Mouse (Mus musculus): ENCODE results near the gene Prickle2. TPM values are rescaled to one million over a fixed set of nuclear protein-coding genes. Genes with fewer than 3 reads are reported as not detected.

Prickle2 gene
- polyA plus RNA-seq, 1 experiment from 2014 or later = 0.35 TPM

DNA sequence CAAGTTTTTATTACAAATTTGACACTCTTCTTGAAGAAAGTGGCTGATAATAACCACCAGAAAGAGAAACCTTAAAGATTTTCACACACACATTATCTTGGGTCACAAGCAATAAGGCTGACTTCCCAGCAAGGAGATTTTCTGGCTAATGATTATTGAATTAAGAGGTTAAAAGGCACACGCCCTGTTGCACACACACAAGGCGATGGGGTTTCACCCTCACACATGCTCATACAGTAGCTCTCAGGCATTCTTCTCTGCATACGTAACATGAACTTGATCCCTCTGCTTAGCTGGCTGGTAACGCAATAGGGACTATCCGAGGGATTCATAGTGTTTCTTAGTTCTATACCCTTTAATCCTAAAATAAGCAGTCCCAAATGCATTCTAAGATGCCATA lies 18.6 kb downstream of the Prickle2 start:
- Histone ChIP-seq H3K9ac (ENCODE audit: low read depth, low read length) (no peak overlapping the region), H3K27me3 (ENCODE audit: control insufficient read depth, insufficient read depth, low read depth, low read length) (no peaks in the 10 kb centered on the region), H3K27ac (ENCODE audit: low read length) (no peak overlapping the region), H3K4me1 (ENCODE audit: control insufficient read depth, low read depth, low read length) (no peaks in the 10 kb centered on the region), H3K4me2 (ENCODE audit: low read depth, low read length) (no peak overlapping the region), H3K4me3 (ENCODE audit: low read depth, low read length) (no peak overlapping the region), H3K36me3 (ENCODE audit: control insufficient read depth, insufficient read depth) (no peaks in the 10 kb centered on the region), H3K9me3 (replicated peaks; ENCODE audit: control insufficient read depth, low read length) (no peaks in the 10 kb centered on the region)
- no peak for ATAC-seq (ENCODE audit: low read depth)
- WGBS (ENCODE audit: insufficient replicate concordance) = 75% methylated on average over 5 of the region's 5 CpGs

- no peak overlapping the region for H3K4me2 ChIP-seq (ENCODE audit: low read depth, low read length)
- 24% methylated on average over 8 of the region's 8 CpGs for WGBS (ENCODE audit: insufficient replicate concordance)
- H3K27me3 ChIP-seq (ENCODE audit: control insufficient read depth, insufficient read depth, low read depth, low read length) = no peaks in the 10 kb centered on the region
- H3K27ac ChIP-seq (ENCODE audit: low read length) = no peak overlapping the region
- no peaks in the 10 kb centered on the region for H3K36me3 ChIP-seq (ENCODE audit: control insufficient read depth, insufficient read depth)
- no peak for ATAC-seq (ENCODE audit: low read depth)
- H3K4me1 ChIP-seq (ENCODE audit: control insufficient read depth, low read depth, low read length) = no peaks in the 10 kb centered on the region
- H3K9me3 ChIP-seq (replicated peaks; ENCODE audit: control insufficient read depth, low read length) = no peaks in the 10 kb centered on the region
- H3K9ac ChIP-seq (ENCODE audit: low read depth, low read length) = no peak overlapping the region
- no peak overlapping the region for H3K4me3 ChIP-seq (ENCODE audit: low read depth, low read length)
Observed at GRCm38 (mm10) chr6:92674394-92674925, 31.5 kb downstream of the Prickle2 start.

DNA sequence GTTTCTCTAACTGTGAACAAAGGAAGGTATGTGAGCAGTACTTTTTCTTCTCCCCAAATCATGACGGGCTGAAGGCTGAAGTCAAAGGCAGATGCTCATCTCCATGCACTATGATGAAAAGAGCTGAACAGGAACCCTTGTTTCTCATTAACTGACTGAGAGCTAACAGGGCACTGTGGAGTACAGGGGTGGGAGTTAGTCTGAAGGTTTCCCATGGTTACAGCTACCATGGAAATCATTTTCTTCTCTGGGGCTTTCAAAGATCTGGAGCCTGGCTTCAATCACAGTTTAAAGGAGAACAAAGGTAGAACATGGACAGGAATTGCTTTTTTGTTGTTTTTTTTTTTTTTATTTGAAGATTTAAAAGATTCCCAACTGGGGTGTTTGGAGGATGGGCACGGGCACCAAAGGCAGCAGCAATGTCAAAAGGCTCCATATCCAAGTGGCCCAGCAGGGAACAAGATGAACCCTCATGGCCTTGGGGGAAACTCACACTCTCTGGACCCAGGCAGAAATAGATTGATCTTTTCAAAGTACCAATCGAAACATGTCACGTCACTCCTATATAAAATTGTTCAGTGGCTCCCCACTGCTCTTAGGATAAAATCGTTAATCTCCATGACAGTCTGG lies 35.3 kb downstream of the Prickle2 start:
- H3K9me3 ChIP-seq (replicated peaks; ENCODE audit: control insufficient read depth, low read length) = no peaks in the 10 kb centered on the region
- H3K36me3 ChIP-seq (ENCODE audit: control insufficient read depth, insufficient read depth) = no peaks in the 10 kb centered on the region
- no peaks in the 10 kb centered on the region for H3K27me3 ChIP-seq (ENCODE audit: control insufficient read depth, insufficient read depth, low read depth, low read length)
- H3K4me3 ChIP-seq (ENCODE audit: low read depth, low read length) = no peak overlapping the region
- no peak for ATAC-seq (ENCODE audit: low read depth)
- no peak overlapping the region for H3K27ac ChIP-seq (ENCODE audit: low read length)
- H3K4me2 ChIP-seq (ENCODE audit: low read depth, low read length) = no peak overlapping the region
- H3K9ac ChIP-seq (ENCODE audit: low read depth, low read length) = no peak overlapping the region
- WGBS (ENCODE audit: insufficient replicate concordance) = 68% methylated on average over 5 of the region's 5 CpGs
- H3K4me1 ChIP-seq (ENCODE audit: control insufficient read depth, low read depth, low read length) = no peaks in the 10 kb centered on the region

GRCm38 (mm10) chr6:92669623-92670022 lies 36.3 kb downstream of the Prickle2 start:
- Histone ChIP-seq H3K4me2 (ENCODE audit: low read depth, low read length) (no peak overlapping the region), H3K27me3 (ENCODE audit: control insufficient read depth, insufficient read depth, low read depth, low read length) (no peaks in the 10 kb centered on the region), H3K4me1 (ENCODE audit: control insufficient read depth, low read depth, low read length) (no peaks in the 10 kb centered on the region), H3K27ac (ENCODE audit: low read length) (no peak overlapping the region), H3K36me3 (ENCODE audit: control insufficient read depth, insufficient read depth) (no peaks in the 10 kb centered on the region), H3K9ac (ENCODE audit: low read depth, low read length) (no peak overlapping the region), H3K9me3 (replicated peaks; ENCODE audit: control insufficient read depth, low read length) (no peaks in the 10 kb centered on the region), H3K4me3 (ENCODE audit: low read depth, low read length) (no peak overlapping the region)
- no peak for ATAC-seq (ENCODE audit: low read depth)
- 67% methylated on average over 3 of the region's 3 CpGs for WGBS (ENCODE audit: insufficient replicate concordance)

GRCm38 (mm10) chr6:92667544-92667943 lies 38.4 kb downstream of the Prickle2 start:
- H3K36me3 ChIP-seq (ENCODE audit: control insufficient read depth, insufficient read depth) = no peaks in the 10 kb centered on the region
- WGBS (ENCODE audit: insufficient replicate concordance) = 71% methylated on average over 3 of the region's 3 CpGs
- no peak overlapping the region for H3K27ac ChIP-seq (ENCODE audit: low read length)
- H3K4me1 ChIP-seq (ENCODE audit: control insufficient read depth, low read depth, low read length) = no peaks in the 10 kb centered on the region
- H3K9me3 ChIP-seq (replicated peaks; ENCODE audit: control insufficient read depth, low read length) = no peaks in the 10 kb centered on the region
- H3K4me2 ChIP-seq (ENCODE audit: low read depth, low read length) = no peak overlapping the region
- no peak for ATAC-seq (ENCODE audit: low read depth)
- H3K4me3 ChIP-seq (ENCODE audit: low read depth, low read length) = no peak overlapping the region
- H3K27me3 ChIP-seq (ENCODE audit: control insufficient read depth, insufficient read depth, low read depth, low read length) = no peaks in the 10 kb centered on the region
- no peak overlapping the region for H3K9ac ChIP-seq (ENCODE audit: low read depth, low read length)

DNA sequence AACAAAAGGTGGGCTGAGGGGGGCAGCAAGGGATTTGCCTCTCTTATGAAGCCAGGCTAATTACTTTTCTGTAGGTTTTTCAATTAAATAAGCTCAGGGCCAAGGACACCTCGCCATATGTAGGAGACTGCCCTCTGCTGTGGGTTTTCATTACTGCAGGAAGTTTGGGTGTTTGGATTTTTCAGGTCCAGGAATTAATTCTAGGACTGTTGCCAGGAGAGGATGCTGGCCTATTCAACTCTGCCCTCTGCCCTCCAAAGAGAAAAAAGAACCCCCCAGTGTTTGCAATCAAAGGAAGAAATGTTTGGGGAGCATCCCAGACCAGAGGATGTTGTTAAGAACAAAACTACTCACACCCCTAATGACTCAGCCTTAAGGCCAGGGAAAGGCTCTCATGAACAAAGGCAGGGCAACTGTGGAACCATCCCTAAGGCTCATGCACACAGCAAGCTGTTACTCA lies 40.4 kb downstream of the Prickle2 start:
- no peaks in the 10 kb centered on the region for H3K27me3 ChIP-seq (ENCODE audit: control insufficient read depth, insufficient read depth, low read depth, low read length)
- 4% methylated on average over 1 of the region's 1 CpGs for WGBS (ENCODE audit: insufficient replicate concordance)

DNA sequence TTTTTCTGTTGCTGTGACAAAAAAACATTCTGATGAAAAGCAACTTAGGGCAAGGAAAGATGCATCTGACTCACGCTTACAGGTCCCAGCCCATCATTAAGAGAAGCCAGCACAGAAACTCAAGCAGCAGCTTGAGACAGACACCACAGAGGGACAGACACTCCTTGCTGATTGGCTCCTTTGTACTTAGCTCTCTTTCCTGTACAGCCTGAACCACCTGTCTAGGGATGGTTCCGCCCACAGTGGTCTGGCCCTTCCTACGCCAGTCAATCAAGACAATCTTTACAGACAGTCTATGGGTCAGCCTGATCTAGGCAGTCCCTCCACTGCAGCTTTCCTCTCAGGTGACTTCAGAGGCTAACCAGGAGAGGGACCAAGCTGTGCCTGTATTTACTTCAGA lies 42.1 kb downstream of the Prickle2 start:
- Histone ChIP-seq H3K27ac (ENCODE audit: low read length) (no peak overlapping the region), H3K9ac (ENCODE audit: low read depth, low read length) (no peak overlapping the region), H3K4me2 (ENCODE audit: low read depth, low read length) (no peak overlapping the region), H3K9me3 (replicated peaks; ENCODE audit: control insufficient read depth, low read length) (no peaks in the 10 kb centered on the region), H3K4me3 (ENCODE audit: low read depth, low read length) (no peak overlapping the region), H3K4me1 (ENCODE audit: control insufficient read depth, low read depth, low read length) (no peaks in the 10 kb centered on the region), H3K36me3 (ENCODE audit: control insufficient read depth, insufficient read depth) (no peaks in the 10 kb centered on the region), H3K27me3 (ENCODE audit: control insufficient read depth, insufficient read depth, low read depth, low read length) (no peaks in the 10 kb centered on the region)
- ATAC-seq (ENCODE audit: low read depth) = no peak
- 57% methylated on average over 3 of the region's 3 CpGs for WGBS (ENCODE audit: insufficient replicate concordance)

More for the DNA sequence above, 40.4 kb downstream of the Prickle2 start:
- Histone ChIP-seq H3K27ac (ENCODE audit: low read length) (no peak overlapping the region), H3K9me3 (replicated peaks; ENCODE audit: control insufficient read depth, low read length) (no peaks in the 10 kb centered on the region), H3K36me3 (ENCODE audit: control insufficient read depth, insufficient read depth) (no peaks in the 10 kb centered on the region), H3K4me1 (ENCODE audit: control insufficient read depth, low read depth, low read length) (no peaks in the 10 kb centered on the region), H3K9ac (ENCODE audit: low read depth, low read length) (no peak overlapping the region), H3K4me2 (ENCODE audit: low read depth, low read length) (no peak overlapping the region), H3K4me3 (ENCODE audit: low read depth, low read length) (no peak overlapping the region)
- ATAC-seq (ENCODE audit: low read depth) = no peak

- 60% methylated on average over 4 of the region's 4 CpGs for WGBS (ENCODE audit: insufficient replicate concordance)
- no peak for ATAC-seq (ENCODE audit: low read depth)
- Histone ChIP-seq H3K9ac (ENCODE audit: low read depth, low read length) (no peak overlapping the region), H3K36me3 (ENCODE audit: control insufficient read depth, insufficient read depth) (no peaks in the 10 kb centered on the region), H3K4me2 (ENCODE audit: low read depth, low read length) (no peak overlapping the region), H3K9me3 (replicated peaks; ENCODE audit: control insufficient read depth, low read length) (no peaks in the 10 kb centered on the region), H3K27me3 (ENCODE audit: control insufficient read depth, insufficient read depth, low read depth, low read length) (no peaks in the 10 kb centered on the region), H3K27ac (ENCODE audit: low read length) (no peak overlapping the region), H3K4me3 (ENCODE audit: low read depth, low read length) (no peak overlapping the region), H3K4me1 (ENCODE audit: control insufficient read depth, low read depth, low read length) (no peaks in the 10 kb centered on the region)
Observed at GRCm38 (mm10) chr6:92663433-92663832, 42.5 kb downstream of the Prickle2 start.

DNA sequence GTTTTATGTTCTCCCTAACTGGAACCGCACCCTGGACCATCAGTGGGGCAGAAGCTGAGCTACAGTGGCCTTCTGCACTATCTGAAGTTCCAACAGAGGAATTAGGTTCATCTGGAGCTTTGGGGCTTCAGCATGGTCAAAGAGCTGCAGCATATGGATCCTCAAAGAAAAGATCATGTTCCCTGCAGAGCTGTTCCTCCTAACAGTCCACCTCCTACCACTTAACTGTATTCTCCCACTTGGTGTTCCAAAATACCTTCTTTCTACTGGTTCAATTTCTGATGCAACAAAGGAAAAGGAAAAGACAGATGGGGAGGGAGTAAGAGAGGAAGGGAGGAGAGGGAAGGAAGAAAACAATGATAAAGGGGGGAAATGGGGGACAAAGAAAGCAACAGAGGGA lies 56.9 kb downstream of the Prickle2 start:
- H3K9me3 ChIP-seq (replicated peaks; ENCODE audit: control insufficient read depth, low read length) = no peaks in the 10 kb centered on the region
- 50% methylated on average over 1 of the region's 1 CpGs for WGBS (ENCODE audit: insufficient replicate concordance)
- no peak overlapping the region for H3K9ac ChIP-seq (ENCODE audit: low read depth, low read length)
- H3K36me3 ChIP-seq (ENCODE audit: control insufficient read depth, insufficient read depth) = no peaks in the 10 kb centered on the region
- no peak overlapping the region for H3K27ac ChIP-seq (ENCODE audit: low read length)
- H3K4me1 ChIP-seq (ENCODE audit: control insufficient read depth, low read depth, low read length) = no peaks in the 10 kb centered on the region
- H3K4me2 ChIP-seq (ENCODE audit: low read depth, low read length) = no peak overlapping the region
- ATAC-seq (ENCODE audit: low read depth) = no peak
- no peak overlapping the region for H3K4me3 ChIP-seq (ENCODE audit: low read depth, low read length)
- no peaks in the 10 kb centered on the region for H3K27me3 ChIP-seq (ENCODE audit: control insufficient read depth, insufficient read depth, low read depth, low read length)

Measured in liver, embryonic 16.5 days (tissue).